Comparison of ENCODE assay signal across 8 mouse cellular contexts in the genomic region with DNA sequence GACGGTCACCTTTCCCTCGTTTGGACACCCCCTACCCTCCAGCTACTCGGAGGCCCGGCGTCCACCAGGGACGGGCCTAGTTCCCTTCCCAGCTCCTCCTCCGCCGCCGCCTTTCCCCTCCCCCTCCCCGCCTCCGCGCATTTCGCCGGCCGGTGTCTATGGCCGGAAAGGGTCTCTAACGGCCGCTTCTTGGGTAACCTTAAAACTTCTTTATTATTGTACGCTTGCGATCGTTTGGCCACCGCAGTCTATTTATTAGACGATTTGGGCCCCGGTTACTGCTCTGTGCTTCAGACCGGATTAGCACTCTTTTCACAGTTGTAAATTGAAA. TPM values are rescaled to one million over a fixed set of nuclear protein-coding genes. Genes with fewer than 3 reads are reported as not detected.
DNase-seq lines count a peak whose midpoint lies in the region; ATAC-seq and TF ChIP-seq lines count a peak whose summit lies in the region.

No protein-coding gene starts in this region.

- no peak for TF ChIP-seq CTCF in cerebellum, adult 2 months (IDR thresholded peaks at IDR 0.05; ENCODE audit: borderline replicate concordance, insufficient read depth, low read depth, low read length)
- TF ChIP-seq CTCF in forebrain, postnatal 0 days (IDR thresholded peaks at IDR 0.05; ENCODE audit: low read depth) = no peak

- peak overlapping the region; percentile 90 for H3K4me3 ChIP-seq in cerebellum, adult 2 months (replicated peaks; ENCODE audit: insufficient read depth, low read depth, low read length)
- H3K4me3 ChIP-seq in forebrain, postnatal 0 days (ENCODE audit: low read depth, low read length) = peak overlapping the region; percentile 85
- peak overlapping the region; percentile 73 for H3K4me3 ChIP-seq in hindbrain, embryonic 13.5 days

- 1% methylated on average over 23 of the region's 25 CpGs for WGBS in cerebellum, adult 2 months
- WGBS in forebrain, postnatal 0 days = 4% methylated on average over 24 of the region's 25 CpGs
- WGBS in hindbrain, embryonic 13.5 days = under 1% methylated on average over 25 of the region's 25 CpGs

- H3K27ac ChIP-seq in cerebellum, adult 2 months (ENCODE audit: insufficient read depth, low read length) = 0 out of 2 replicates have a peak overlapping the region, but pooled peaks have one; percentile 11
- H3K27ac ChIP-seq in forebrain, postnatal 0 days (ENCODE audit: low read depth, low read length) = peak overlapping the region; percentile 99
- peak overlapping the region; percentile 99 for H3K27ac ChIP-seq in hindbrain, embryonic 13.5 days

- peak overlapping the region; percentile 95 for H3K9ac ChIP-seq in forebrain, postnatal 0 days
- H3K9ac ChIP-seq in hindbrain, embryonic 13.5 days = peak overlapping the region; percentile 86

- TF ChIP-seq POLR2A in cerebellum, adult 2 months (IDR thresholded peaks at IDR 0.05; ENCODE audit: borderline replicate concordance, insufficient read depth, low read length) = no peak

- peak; percentile 30 for ATAC-seq in forebrain, postnatal 0 days
- ATAC-seq in hindbrain, embryonic 13.5 days (ENCODE audit: low FRiP score) = peak; percentile 63
- peak; percentile 39 for ATAC-seq in megakaryocyte, adult 5-6 weeks (ENCODE audit: poor library complexity, severe bottlenecking)

- H3K4me2 ChIP-seq in forebrain, postnatal 0 days (ENCODE audit: low read depth) = peak overlapping the region; percentile 52
- H3K4me2 ChIP-seq in hindbrain, embryonic 13.5 days = peak overlapping the region; percentile 92

- H3K9me3 ChIP-seq in forebrain, postnatal 0 days (ENCODE audit: low read length) = no peaks in the 10 kb centered on the region
- H3K9me3 ChIP-seq in hindbrain, embryonic 13.5 days = no peaks in the 10 kb centered on the region

- H3K27me3 ChIP-seq in cerebellum, adult 2 months (ENCODE audit: control insufficient read depth, insufficient read depth, low read length) = no peaks in the 10 kb centered on the region
- H3K27me3 ChIP-seq in forebrain, postnatal 0 days (ENCODE audit: insufficient read depth, low read length) = no peaks in the 10 kb centered on the region
- H3K27me3 ChIP-seq in hindbrain, embryonic 13.5 days = no peaks in the 10 kb centered on the region

- peaks cover 7% of the 10 kb centered on the region for H3K4me1 ChIP-seq in cerebellum, adult 2 months (ENCODE audit: control insufficient read depth, insufficient read depth, low read length)
- H3K4me1 ChIP-seq in forebrain, postnatal 0 days (ENCODE audit: insufficient read depth) = peaks cover 4% of the 10 kb centered on the region; the same call in 1 of the 2 replicates
- peaks cover 25% of the 10 kb centered on the region for H3K4me1 ChIP-seq in hindbrain, embryonic 13.5 days (replicated peaks)

- peaks cover 8% of the 10 kb centered on the region for H3K36me3 ChIP-seq in forebrain, postnatal 0 days (ENCODE audit: insufficient read depth)
- H3K36me3 ChIP-seq in hindbrain, embryonic 13.5 days = peaks cover 11% of the 10 kb centered on the region

- DNase-seq in NIH3T3 (ENCODE audit: low read depth) = peak; percentile 82
- DNase-seq in cerebellum, adult 2 months = peak in 1 of 2 experiments; percentile 74
- no peak for DNase-seq in forebrain, postnatal 0 days
- DNase-seq in left cerebral cortex, adult 8-10 months (ENCODE audit: low spot score in 2 of 2) = peak; percentile 46 to 51
- DNase-seq in right cerebral cortex, postnatal 25 days = peak; percentile 67
- DNase-seq in yolk sac, embryonic 10.5 days (ENCODE audit: low spot score) = peak; percentile 87

RNA-seq across cellular contexts. Expression of gene Son, which starts 0.9 kb away (rescaled TPM):
- 358 and 366 TPM in 2 replicates for polyA plus RNA-seq in cerebellum, adult 2 months (2012; rRNA removed)
- 220 and 279 TPM in 2 replicates for total RNA-seq in forebrain, postnatal 0 days (2014; rRNA removed)
- polyA plus RNA-seq in forebrain, postnatal 0 days (2015; fragmentation: Nextera tagmentation; extraction: Ambion mirVana) = 56.9 and 76.7 TPM in 2 replicates
- 138 and 140 TPM in 2 replicates for polyA plus RNA-seq in hindbrain, embryonic 13.5 days (2015; fragmentation: Nextera tagmentation; extraction: Ambion mirVana)
- total RNA-seq in left cerebral cortex, adult 8-10 months (2022) = 100 to 1,000 TPM; 216 to 228 (median 219) TPM
- total RNA-seq in megakaryocyte, adult 5-6 weeks (2015) = 271 and 279 TPM in 2 replicates
- total RNA-seq in megakaryocyte, adult 5-6 weeks (2017) = 160 and 200 TPM in 2 replicates

RNA-seq across cellular contexts. Expression of gene Gart, which starts 1.4 kb away (rescaled TPM):
- polyA plus RNA-seq in cerebellum, adult 2 months (2012; rRNA removed) = 43.0 and 48.5 TPM in 2 replicates
- 36.7 and 41.8 TPM in 2 replicates for total RNA-seq in forebrain, postnatal 0 days (2014; rRNA removed)
- 35.9 and 44.0 TPM in 2 replicates for polyA plus RNA-seq in forebrain, postnatal 0 days (2015; fragmentation: Nextera tagmentation; extraction: Ambion mirVana)
- polyA plus RNA-seq in hindbrain, embryonic 13.5 days (2015; fragmentation: Nextera tagmentation; extraction: Ambion mirVana) = 62.9 and 67.3 TPM in 2 replicates
- 10 to 100 TPM; 50.3 to 59.8 (median 55.9) TPM for total RNA-seq in left cerebral cortex, adult 8-10 months (2022)
- total RNA-seq in megakaryocyte, adult 5-6 weeks (2015) = 59.0 and 62.7 TPM in 2 replicates
- 98.1 and 115 TPM in 2 replicates for total RNA-seq in megakaryocyte, adult 5-6 weeks (2017)

RNA-seq across cellular contexts. Expression of gene Dnajc28, which starts 29.4 kb away (rescaled TPM):
- 7.6 and 7.7 TPM in 2 replicates for polyA plus RNA-seq in cerebellum, adult 2 months (2012; rRNA removed)
- total RNA-seq in forebrain, postnatal 0 days (2014; rRNA removed) = 3.7 and 6.1 TPM in 2 replicates
- polyA plus RNA-seq in forebrain, postnatal 0 days (2015; fragmentation: Nextera tagmentation; extraction: Ambion mirVana) = 2.8 and 3.6 TPM in 2 replicates
- 5.2 and 7.0 TPM in 2 replicates for polyA plus RNA-seq in hindbrain, embryonic 13.5 days (2015; fragmentation: Nextera tagmentation; extraction: Ambion mirVana)
- 1 to 10 TPM; 6.8 to 9.5 (median 8.1) TPM for total RNA-seq in left cerebral cortex, adult 8-10 months (2022)
- total RNA-seq in megakaryocyte, adult 5-6 weeks (2015) = 2.3 and 2.7 TPM in 2 replicates
- total RNA-seq in megakaryocyte, adult 5-6 weeks (2017) = 5.0 and 6.8 TPM in 2 replicates

RNA-seq across cellular contexts. Expression of gene Donson, which starts 40.4 kb away (rescaled TPM):
- polyA plus RNA-seq in cerebellum, adult 2 months (2012; rRNA removed) = 28.0 and 29.6 TPM in 2 replicates
- 21.9 and 25.8 TPM in 2 replicates for total RNA-seq in forebrain, postnatal 0 days (2014; rRNA removed)
- 9.8 and 12.3 TPM in 2 replicates for polyA plus RNA-seq in forebrain, postnatal 0 days (2015; fragmentation: Nextera tagmentation; extraction: Ambion mirVana)
- 18.8 and 21.0 TPM in 2 replicates for polyA plus RNA-seq in hindbrain, embryonic 13.5 days (2015; fragmentation: Nextera tagmentation; extraction: Ambion mirVana)
- total RNA-seq in left cerebral cortex, adult 8-10 months (2022) = 10 to 100 TPM; 17.7 to 27.2 (median 21.5) TPM
- total RNA-seq in megakaryocyte, adult 5-6 weeks (2015) = 17.8 and 32.6 TPM in 2 replicates
- total RNA-seq in megakaryocyte, adult 5-6 weeks (2017) = 23.5 and 50.1 TPM in 2 replicates

RNA-seq across cellular contexts. Expression of gene Tmem50b, which starts 50.6 kb away (rescaled TPM):
- 147 and 148 TPM in 2 replicates for polyA plus RNA-seq in cerebellum, adult 2 months (2012; rRNA removed)
- 65.2 and 65.6 TPM in 2 replicates for total RNA-seq in forebrain, postnatal 0 days (2014; rRNA removed)
- polyA plus RNA-seq in forebrain, postnatal 0 days (2015; fragmentation: Nextera tagmentation; extraction: Ambion mirVana) = 98.8 and 102 TPM in 2 replicates
- 69.1 and 69.5 TPM in 2 replicates for polyA plus RNA-seq in hindbrain, embryonic 13.5 days (2015; fragmentation: Nextera tagmentation; extraction: Ambion mirVana)
- 10 to 100 TPM; 72.6 to 76.5 (median 74.7) TPM for total RNA-seq in left cerebral cortex, adult 8-10 months (2022)
- total RNA-seq in megakaryocyte, adult 5-6 weeks (2015) = 102 and 112 TPM in 2 replicates
- 83.4 and 89.7 TPM in 2 replicates for total RNA-seq in megakaryocyte, adult 5-6 weeks (2017)

Comparison
In these comparisons a context has a peak if more than half of its experiments do, and no peak if none do; other contexts are left out.
1. H3K27ac ChIP-seq: peak in every context shown above with its lines; median percentile 99 in forebrain, postnatal 0 days; 99 in hindbrain, embryonic 13.5 days; 11 in cerebellum, adult 2 months.